Mouse (Mus musculus): ENCODE measurements around the gene Rai14.

DNA sequence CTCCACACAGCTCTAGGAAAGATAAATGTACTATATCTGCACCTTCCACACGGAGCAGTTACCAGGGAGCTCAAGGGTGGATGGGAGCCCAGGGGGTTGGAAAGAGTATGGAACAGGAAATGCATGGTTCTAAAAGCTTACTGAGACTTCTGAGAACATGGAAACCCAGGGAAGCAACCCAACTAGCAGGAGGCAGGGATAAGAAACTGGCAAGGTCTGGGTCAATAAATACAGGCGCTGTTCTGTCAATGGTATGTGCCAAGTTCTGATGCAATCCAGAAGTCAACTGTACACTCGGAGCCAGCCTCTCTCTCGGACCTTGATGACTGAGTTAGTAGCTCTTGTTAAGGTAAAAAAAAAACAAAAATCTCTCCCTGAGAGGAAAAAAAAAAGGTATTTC, 42.6 kb downstream of the Rai14 start:
- TF ChIP-seq CTCF (IDR thresholded peaks at IDR 0.05; ENCODE audit: borderline replicate concordance, insufficient read depth, low read depth, low read length) (no peak), POLR2A (IDR thresholded peaks at IDR 0.05; ENCODE audit: borderline replicate concordance, insufficient read depth, low read length) (no peak)

Measured in cerebellum, adult 2 months (tissue).